Mouse (Mus musculus) cerebellum, adult 2 months (tissue): ENCODE results near the gene Lgals4. TPM values are rescaled to one million over a fixed set of nuclear protein-coding genes. Genes with fewer than 3 reads are reported as not detected.

Experiments
- DNase-seq, 2 experiments: peaks; one replicate each; pipeline ENCODE4 v3.0.0; 2021
- H3K27ac ChIP-seq: fragments of 200-500 bp; 2 replicates; pipeline ENCODE4 v1.5.1; 2012; ENCODE audit warnings: low read length, control low read depth, inconsistent platforms; ENCODE audit not compliant: insufficient read depth
- H3K27me3 ChIP-seq: fragments of 200-500 bp; 2 replicates; pipeline ENCODE4 v1.6.1; 2012; ENCODE audit warnings: inconsistent platforms, mild to moderate bottlenecking, low read length, moderate library complexity; ENCODE audit not compliant: control insufficient read depth, insufficient read depth
- H3K4me1 ChIP-seq: fragments of 200-500 bp; 2 replicates; pipeline ENCODE4 v1.6.1; 2011; ENCODE audit warnings: low read length; ENCODE audit not compliant: control insufficient read depth, insufficient read depth
- H3K4me3 ChIP-seq: fragments of 200-500 bp; replicated peaks from 2 replicates; pipeline ENCODE3; 2011; ENCODE audit warnings: mild to moderate bottlenecking, low read depth, low read length, control low read depth; ENCODE audit not compliant: insufficient read depth
- CTCF ChIP-seq: fragments of 200-500 bp; IDR thresholded peaks from 2 replicates; pipeline ENCODE4 v1.5.1; 2011; ENCODE audit warnings: low read depth, mild to moderate bottlenecking, control low read depth, low read length, moderate library complexity, borderline replicate concordance; ENCODE audit not compliant: insufficient read depth
- POLR2A ChIP-seq: fragments of 200-500 bp; IDR thresholded peaks from 2 replicates; pipeline ENCODE4 v1.6.1; 2011; ENCODE audit warnings: low read length, control low read depth, borderline replicate concordance; ENCODE audit not compliant: insufficient read depth
- WGBS: fragments of 180-500 bp; shearing (Covaris S2); methylation state at CpG from one replicate; pipeline ENCODE4 v1.1.7; 2018; 5-methylcytosine and 5-hydroxymethylcytosine counted together
- polyA plus RNA-seq: library from polyadenylated mRNA; depleted of rRNA; stranded (reverse); fragments of >200 nt; gene quantifications from 2 replicates; pipeline ENCODE4 v1.2.3, GENCODE M21; 2012

Lgals4 gene
- polyA plus RNA-seq, 1 experiment, result 8.3 TPM

- H3K27me3 ChIP-seq, result no peaks in the 10 kb centered on the region
- peak; percentile 70 to 71 for DNase-seq
- H3K27ac ChIP-seq, result peak overlapping the region; percentile 94
- under 1% methylated on average over 35 of the region's 35 CpGs for WGBS
- H3K4me1 ChIP-seq, result no peaks in the 10 kb centered on the region; the same call in 1 of the 2 replicates
- H3K4me3 ChIP-seq, result peak overlapping the region; percentile 72
- TF ChIP-seq POLR2A, result no peak
- no peak for TF ChIP-seq CTCF
Observed at GRCm38 (mm10) chr7:28809401-28810089, 24.1 kb upstream of the Lgals4 start.

DNA sequence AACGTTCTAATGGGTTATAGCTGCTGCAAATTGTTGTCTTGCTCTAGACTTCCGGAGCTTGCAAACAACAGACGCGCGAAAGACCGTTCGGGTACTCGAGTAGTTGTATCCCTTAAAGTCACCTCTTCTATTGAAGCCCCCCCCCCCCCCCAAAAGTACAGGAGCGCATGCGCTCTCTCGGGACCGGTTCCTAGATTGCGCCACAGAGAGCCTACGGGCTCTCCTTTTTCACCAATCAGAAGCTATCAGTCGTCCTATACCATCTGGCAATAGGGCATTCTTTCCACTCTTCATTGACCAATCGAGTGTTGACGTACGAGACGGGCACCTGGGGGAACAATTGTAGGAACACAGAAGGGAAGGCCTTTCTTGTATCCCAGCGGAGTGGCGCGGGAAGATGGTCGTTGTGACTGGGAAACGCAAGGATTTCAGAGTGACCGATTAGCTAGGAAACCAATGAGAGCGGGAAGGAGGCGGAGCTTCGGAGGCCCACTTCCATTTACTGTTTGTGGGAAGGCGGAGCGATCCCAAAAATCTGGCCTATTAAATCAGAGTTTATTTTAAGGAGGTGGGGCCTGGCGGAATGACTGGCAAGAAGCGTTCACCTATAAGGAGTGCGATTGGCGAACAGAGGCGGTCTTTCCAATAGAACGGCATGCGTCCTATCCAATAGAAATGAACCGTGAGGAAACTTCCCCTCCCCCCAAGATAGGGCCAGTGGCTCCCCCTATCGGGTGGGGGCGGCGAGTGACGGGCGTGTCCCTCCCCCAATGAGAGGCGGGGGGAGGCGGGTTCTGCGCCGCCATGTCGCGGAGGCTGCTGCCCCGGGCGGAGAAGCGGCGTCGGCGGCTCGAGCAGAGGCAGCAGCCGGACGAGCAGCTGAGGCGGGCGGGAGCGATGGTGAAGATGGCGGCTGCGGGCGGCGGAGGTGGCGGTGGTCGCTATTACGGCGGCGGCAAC, 23.3 kb upstream of the Lgals4 start:
- peak; percentile 99 to 100 for DNase-seq
- peak overlapping the region; percentile 94 for H3K27ac ChIP-seq
- peak overlapping the region; percentile 91 for H3K4me3 ChIP-seq
- H3K27me3 ChIP-seq, result no peaks in the 10 kb centered on the region
- H3K4me1 ChIP-seq, result peaks cover 2% of the 10 kb centered on the region
- TF ChIP-seq CTCF, result peak; percentile 45; the same call in 1 of the 2 replicates
- peak; percentile 94 for TF ChIP-seq POLR2A
- WGBS, result under 1% methylated on average over 68 of the region's 70 CpGs

- WGBS, result under 1% methylated on average over 40 of the region's 40 CpGs
- Histone ChIP-seq H3K4me1 (peaks cover 9% of the 10 kb centered on the region), H3K27ac (peak overlapping the region; percentile 77; the same call in 1 of the 2 replicates), H3K4me3 (peak overlapping the region; percentile 91), H3K27me3 (no peaks in the 10 kb centered on the region)
- TF ChIP-seq CTCF (no peak), POLR2A (no peak)
- peak; percentile 91 to 93 for DNase-seq
Observed at GRCm38 (mm10) chr7:28811228-28811627, 22.4 kb upstream of the Lgals4 start.

DNA sequence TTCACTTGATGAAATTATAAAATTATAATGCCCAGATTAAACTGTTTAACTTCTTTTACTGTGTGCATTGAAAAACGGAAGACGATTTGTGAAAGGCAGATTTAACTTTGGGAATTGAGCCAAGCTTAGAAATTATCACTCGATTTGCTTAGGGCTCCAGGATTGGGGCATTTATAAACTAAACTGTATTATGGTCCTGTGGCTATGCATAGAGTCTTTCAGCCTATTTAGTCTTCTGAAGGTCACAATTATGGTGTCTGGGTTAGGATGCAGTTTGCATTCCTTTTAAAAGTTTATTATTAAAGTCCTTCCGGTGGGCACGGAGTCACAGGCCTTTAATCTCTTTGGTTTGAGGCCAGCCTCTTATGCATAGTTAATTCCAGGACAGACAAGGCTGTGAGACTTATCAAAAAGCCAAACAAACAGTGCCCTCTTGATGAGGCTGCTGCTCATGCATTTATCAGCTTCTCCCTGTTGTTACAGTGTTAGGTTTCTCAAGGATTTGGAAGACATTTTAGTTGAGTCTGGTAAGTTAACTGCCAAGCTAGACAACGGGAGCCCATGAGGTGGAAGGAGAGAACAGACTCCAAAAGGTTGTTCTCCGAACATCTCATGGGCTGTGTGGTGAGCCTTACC, 21.9 kb upstream of the Lgals4 start:
- TF ChIP-seq CTCF, result no peak
- no peak for TF ChIP-seq POLR2A
- H3K27ac ChIP-seq, result no peak overlapping the region
- peak overlapping the region; percentile 91 for H3K4me3 ChIP-seq
- H3K4me1 ChIP-seq, result peaks cover 12% of the 10 kb centered on the region
- DNase-seq, result no peak
- no peaks in the 10 kb centered on the region for H3K27me3 ChIP-seq
- WGBS, result under 1% methylated on average over 7 of the region's 7 CpGs

- 9% methylated on average over 4 of the region's 4 CpGs for WGBS
- no peak for TF ChIP-seq CTCF
- no peak for TF ChIP-seq POLR2A
- DNase-seq, result no peak
- no peaks in the 10 kb centered on the region for H3K27me3 ChIP-seq
- H3K4me1 ChIP-seq, result peaks cover 16% of the 10 kb centered on the region
- H3K4me3 ChIP-seq, result peak overlapping the region; percentile 34
- H3K27ac ChIP-seq, result no peak overlapping the region
Observed at GRCm38 (mm10) chr7:28812436-28812835, 21.2 kb upstream of the Lgals4 start.

DNA sequence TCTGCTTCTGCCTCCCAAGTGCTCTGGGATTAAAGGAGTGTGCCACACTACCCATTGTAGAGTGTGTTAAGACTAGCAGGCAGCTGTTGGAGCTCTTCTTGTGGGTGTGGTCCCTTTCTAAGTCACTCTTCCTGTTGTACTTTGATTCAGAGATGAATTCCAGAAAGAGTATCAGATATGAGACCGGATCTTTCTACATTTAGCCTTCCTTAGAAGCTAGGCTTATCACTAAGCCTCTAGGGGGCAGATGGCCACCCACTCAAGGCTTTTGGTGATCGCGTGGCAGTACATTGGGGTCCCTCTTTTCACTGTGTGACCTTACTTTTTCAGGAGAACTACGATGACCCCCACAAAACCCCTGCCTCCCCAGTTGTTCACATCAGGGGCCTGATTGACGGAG, 20.7 kb upstream of the Lgals4 start:
- no peaks in the 10 kb centered on the region for H3K27me3 ChIP-seq
- WGBS, result 40% methylated on average over 5 of the region's 5 CpGs
- H3K27ac ChIP-seq, result no peak overlapping the region
- H3K4me1 ChIP-seq, result peaks cover 21% of the 10 kb centered on the region
- TF ChIP-seq CTCF (no peak), POLR2A (no peak)
- H3K4me3 ChIP-seq, result no peak overlapping the region
- no peak for DNase-seq

DNA sequence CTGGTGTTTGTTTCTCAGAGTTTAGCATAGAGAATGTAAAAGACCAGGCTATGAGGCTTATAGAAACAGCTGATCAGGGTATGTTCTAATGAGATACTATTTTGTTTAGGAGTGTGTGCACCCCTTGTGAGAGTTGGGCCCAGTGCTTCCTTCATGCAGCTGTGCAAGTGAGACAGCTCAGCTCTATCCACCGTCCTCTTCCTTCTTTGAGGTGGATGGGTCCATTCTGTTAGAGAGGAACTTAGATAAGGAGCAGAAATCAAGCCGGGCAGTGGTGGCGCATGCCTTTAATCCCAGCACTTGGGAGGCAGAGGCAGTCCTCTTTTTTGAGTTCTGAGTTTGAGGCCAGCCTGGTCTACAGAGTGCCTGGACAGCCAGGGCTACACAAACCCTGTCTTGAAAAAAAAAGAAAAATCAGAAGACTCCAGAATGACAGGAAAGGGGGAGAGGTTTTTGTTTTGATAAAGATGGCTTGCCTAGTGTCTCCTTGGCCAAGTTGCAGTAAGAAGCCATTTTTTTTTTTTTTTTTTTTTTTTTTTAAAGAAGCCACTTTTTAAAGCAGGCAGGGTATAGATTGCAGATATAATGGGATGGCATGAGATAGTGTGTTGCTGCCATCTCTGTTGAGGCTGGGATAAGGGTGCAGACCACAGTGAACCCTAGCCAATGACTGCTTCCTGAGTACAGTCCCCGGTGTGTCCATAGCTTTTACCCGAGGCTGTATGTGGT, 19.2 kb upstream of the Lgals4 start:
- no peak for TF ChIP-seq CTCF
- TF ChIP-seq POLR2A, result no peak
- Histone ChIP-seq H3K4me3 (no peak overlapping the region), H3K27me3 (no peaks in the 10 kb centered on the region), H3K4me1 (peaks cover 22% of the 10 kb centered on the region), H3K27ac (no peak overlapping the region)
- DNase-seq, result no peak
- 79% methylated on average over 5 of the region's 5 CpGs for WGBS
